Mouse (Mus musculus): Measurements from ENCODE around the gene Fbxl13.

- TF ChIP-seq BHLHE40 (IDR thresholded peaks at IDR 0.05; ENCODE audit: borderline replicate concordance, low read depth, low read length) (no peak), CTCF (IDR thresholded peaks at IDR 0.05 in 2 of 3, conservative IDR thresholded peaks at IDR 0.05 in 1 of 3; ENCODE audit: control insufficient read depth in 1 of 3, insufficient read depth in 1 of 3, low read depth in 2 of 3, low read length in 3 of 3, poor library complexity in 1 of 3, severe bottlenecking in 1 of 3) (no peak)
Measured at GRCm38 (mm10) chr5:21547005-21547404, 98.4 kb downstream of the Fbxl13 start.
